Mouse (Mus musculus) small intestine, adult 2 months (tissue): ENCODE measurements around the gene Ccnh. TPM values are rescaled to one million over a fixed set of nuclear protein-coding genes. Genes with fewer than 3 reads are reported as not detected.

ENCODE experiments used
- H3K27ac ChIP-seq: fragments of 200-500 bp; 2 replicates; pipeline ENCODE4 v1.5.1; 2012; ENCODE audit warnings: low read depth, low read length, control low read depth, inconsistent platforms; ENCODE audit not compliant: insufficient read depth
- H3K27me3 ChIP-seq: fragments of 200-500 bp; 2 replicates; pipeline ENCODE4 v1.6.1; 2012; ENCODE audit warnings: mild to moderate bottlenecking, moderate library complexity, low read length, inconsistent platforms; ENCODE audit not compliant: control insufficient read depth, insufficient read depth
- H3K36me3 ChIP-seq: fragments of 200-500 bp; 2 replicates; pipeline ENCODE4 v1.6.1; 2012; ENCODE audit warnings: mild to moderate bottlenecking, low read length, control low read depth, inconsistent platforms; ENCODE audit not compliant: control insufficient read depth, insufficient read depth
- H3K4me1 ChIP-seq: fragments of 200-500 bp; 2 replicates; pipeline ENCODE4 v1.6.1; 2012; ENCODE audit warnings: low read length, inconsistent platforms, mixed read lengths; ENCODE audit not compliant: control insufficient read depth, insufficient read depth, insufficient read length
- H3K4me3 ChIP-seq: fragments of 200-500 bp; 2 replicates; pipeline ENCODE4 v1.5.1; 2012; ENCODE audit warnings: low read depth, mild to moderate bottlenecking, control low read depth, inconsistent platforms, low read length, moderate library complexity
- CTCF ChIP-seq: fragments of 200-500 bp; IDR thresholded peaks from 2 replicates; pipeline ENCODE4 v1.5.1; 2012; ENCODE audit warnings: low read depth, mild to moderate bottlenecking, control low read depth, inconsistent platforms, low read length, moderate library complexity, mixed read lengths; ENCODE audit not compliant: insufficient replicate concordance, insufficient read length; ENCODE audit errors: extremely low read depth
- POLR2A ChIP-seq: fragments of 200-500 bp; IDR thresholded peaks from 2 replicates; pipeline ENCODE4 v1.6.1; 2012; ENCODE audit warnings: low read depth, mild to moderate bottlenecking, control low read depth, inconsistent platforms, low read length, moderate library complexity
- WGBS: fragments of 180-500 bp; shearing (Covaris S2); methylation state at CpG from one replicate; pipeline ENCODE4 v1.1.7; 2018; 5-methylcytosine and 5-hydroxymethylcytosine counted together
- polyA plus RNA-seq: library from polyadenylated mRNA; depleted of rRNA; stranded (reverse); fragments of >200 nt; gene quantifications from 2 replicates; pipeline ENCODE4 v1.2.3, GENCODE M21; 2012; rRNA removed

The Ccnh gene
- polyA plus RNA-seq, 1 experiment = 2.8 TPM

- Histone ChIP-seq H3K4me1 (0 out of 2 replicates have a peak, but pooled peaks cover 1% of the 10 kb centered on the region), H3K4me3 (no peak overlapping the region), H3K27ac (no peak overlapping the region), H3K27me3 (no peaks in the 10 kb centered on the region), H3K36me3 (peaks cover 11% of the 10 kb centered on the region)
- 98% methylated on average over 2 of the region's 2 CpGs for WGBS
- TF ChIP-seq CTCF = no peak
- no peak for TF ChIP-seq POLR2A
These were observed 2.0 kb downstream of the Ccnh start for GRCm38 (mm10) chr13:85191253-85191652.

GRCm38 (mm10) chr13:85207493-85207892 is 18.3 kb downstream of the Ccnh start:
- Histone ChIP-seq H3K27me3 (no peaks in the 10 kb centered on the region), H3K4me3 (no peak overlapping the region), H3K36me3 (peaks cover 17% of the 10 kb centered on the region), H3K4me1 (no peaks in the 10 kb centered on the region), H3K27ac (no peak overlapping the region)
- no peak for TF ChIP-seq CTCF
- TF ChIP-seq POLR2A = no peak
- 55% methylated on average over 2 of the region's 2 CpGs for WGBS

- Histone ChIP-seq H3K36me3 (peaks cover 16% of the 10 kb centered on the region), H3K4me1 (no peaks in the 10 kb centered on the region), H3K4me3 (no peak overlapping the region), H3K27me3 (no peaks in the 10 kb centered on the region), H3K27ac (no peak overlapping the region)
- 94% methylated on average over 6 of the region's 6 CpGs for WGBS
- TF ChIP-seq POLR2A = no peak
These were observed 19.4 kb downstream of the Ccnh start for GRCm38 (mm10) chr13:85208656-85209055.

- TF ChIP-seq POLR2A = no peak
- TF ChIP-seq CTCF = no peak
- Histone ChIP-seq H3K27ac (no peak overlapping the region), H3K36me3 (peaks cover 17% of the 10 kb centered on the region), H3K27me3 (no peaks in the 10 kb centered on the region), H3K4me3 (no peak overlapping the region), H3K4me1 (no peaks in the 10 kb centered on the region)
- 47% methylated on average over 1 of the region's 1 CpGs for WGBS
These were observed 21.1 kb downstream of the Ccnh start for GRCm38 (mm10) chr13:85210353-85210752.

GRCm38 (mm10) chr13:85218656-85219055 is 29.4 kb downstream of the Ccnh start:
- Histone ChIP-seq H3K4me1 (no peaks in the 10 kb centered on the region), H3K4me3 (no peak overlapping the region), H3K27me3 (no peaks in the 10 kb centered on the region), H3K36me3 (peaks cover 22% of the 10 kb centered on the region), H3K27ac (no peak overlapping the region)
- no peak for TF ChIP-seq CTCF
- WGBS = 79% methylated on average over 4 of the region's 4 CpGs

GRCm38 (mm10) chr13:85238760-85239159 is 49.6 kb downstream of the Ccnh start:
- Histone ChIP-seq H3K27me3 (no peaks in the 10 kb centered on the region), H3K4me1 (no peaks in the 10 kb centered on the region), H3K4me3 (no peak overlapping the region), H3K36me3 (peaks cover 11% of the 10 kb centered on the region), H3K27ac (no peak overlapping the region)
- TF ChIP-seq POLR2A = no peak
- 93% methylated on average over 7 of the region's 7 CpGs for WGBS

Other genes starting within 250 kb of the Ccnh start
- gene Rasa1, start 99.7 kb downstream of the Ccnh start, polyA plus RNA-seq = 1.5 and 3.2 TPM in 2 replicates